Mouse (Mus musculus): ENCODE measurements at regions not wholly inside any gene's neighbourhood (a gene's known extent, or its start where the extent isn't known, plus 50 kb on each side); places are given as distances from the start of the nearest gene placed in this dataset.

DNA sequence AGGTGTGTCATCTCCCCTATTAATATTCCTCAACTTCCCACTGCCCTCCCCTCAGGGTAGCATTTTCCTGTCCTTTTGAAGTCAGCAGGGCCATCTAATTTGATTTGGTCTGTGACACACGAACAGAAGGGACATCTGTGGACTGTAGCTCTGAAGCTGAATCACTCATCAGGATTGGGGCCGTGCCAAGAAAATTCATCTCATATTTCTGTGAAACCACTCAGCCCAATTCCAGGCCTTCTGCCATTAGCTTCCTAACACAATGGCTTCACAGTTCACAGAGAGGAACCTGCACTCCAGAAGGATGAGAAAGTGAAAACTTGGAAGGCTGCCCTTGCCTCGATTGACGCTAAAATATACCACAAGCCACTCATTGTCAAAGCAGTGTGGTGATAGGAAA is 86.1 kb downstream of the Abhd5 start:
- TF ChIP-seq CTCF (IDR thresholded peaks at IDR 0.05; ENCODE audit: control insufficient read depth, insufficient read depth, insufficient replicate concordance, low read depth, low read length) (no peak), POLR2A (IDR thresholded peaks at IDR 0.05; ENCODE audit: control insufficient read depth, low read depth, low read length) (no peak)

Data from testis, adult 2 months (tissue).